Mouse (Mus musculus): ENCODE data around the gene Cldn3. TPM values are rescaled to one million over a fixed set of nuclear protein-coding genes. Genes with fewer than 3 reads are reported as not detected.

Cldn3 gene
- total RNA-seq, 1 experiment from 2014 or later, result not detected

- no peak for ATAC-seq (replicated peaks; ENCODE audit: low read depth, poor library complexity, severe bottlenecking)
These were observed 13.8 kb downstream of the Cldn3 start for GRCm38 (mm10) chr5:134999797-135000196.

- ATAC-seq (replicated peaks; ENCODE audit: low read depth, poor library complexity, severe bottlenecking), result no peak
These were observed 14.7 kb downstream of the Cldn3 start for GRCm38 (mm10) chr5:135000751-135001150.

GRCm38 (mm10) chr5:135001309-135001708 is 15.3 kb downstream of the Cldn3 start:
- peak; percentile 81 for ATAC-seq (replicated peaks; ENCODE audit: low read depth, poor library complexity, severe bottlenecking)

GRCm38 (mm10) chr5:135002151-135002550 is 16.1 kb downstream of the Cldn3 start:
- ATAC-seq (replicated peaks; ENCODE audit: low read depth, poor library complexity, severe bottlenecking), result no peak

- ATAC-seq (replicated peaks; ENCODE audit: low read depth, poor library complexity, severe bottlenecking), result no peak
These were observed 22.0 kb downstream of the Cldn3 start for GRCm38 (mm10) chr5:135007802-135008571.

- ATAC-seq (replicated peaks; ENCODE audit: low read depth, poor library complexity, severe bottlenecking), result peak; percentile 72
These were observed 22.9 kb downstream of the Cldn3 start, which contains the start of gene Abhd11 for GRCm38 (mm10) chr5:135008671-135009589. Gene Abhd11 (plus strand): TSS chr5:135009152.

- ATAC-seq (replicated peaks; ENCODE audit: low read depth, poor library complexity, severe bottlenecking), result peak; percentile 48
These were observed 23.7 kb downstream of the Cldn3 start for GRCm38 (mm10) chr5:135009590-135010319.

GRCm38 (mm10) chr5:135010320-135010709 is 24.3 kb downstream of the Cldn3 start:
- ATAC-seq (replicated peaks; ENCODE audit: low read depth, poor library complexity, severe bottlenecking), result no peak

- no peak for ATAC-seq (replicated peaks; ENCODE audit: low read depth, poor library complexity, severe bottlenecking)
These were observed 25.1 kb downstream of the Cldn3 start for GRCm38 (mm10) chr5:135010841-135011743.

- no peak for ATAC-seq (replicated peaks; ENCODE audit: low read depth, poor library complexity, severe bottlenecking)
These were observed 26.0 kb downstream of the Cldn3 start for GRCm38 (mm10) chr5:135011809-135012613.

GRCm38 (mm10) chr5:135012671-135013441 is 26.8 kb downstream of the Cldn3 start:
- ATAC-seq (replicated peaks; ENCODE audit: low read depth, poor library complexity, severe bottlenecking), result no peak

GRCm38 (mm10) chr5:135015497-135015896 is 29.5 kb downstream of the Cldn3 start:
- ATAC-seq (replicated peaks; ENCODE audit: low read depth, poor library complexity, severe bottlenecking), result peak; percentile 84

GRCm38 (mm10) chr5:135016224-135016759 is 30.3 kb downstream of the Cldn3 start:
- ATAC-seq (replicated peaks; ENCODE audit: low read depth, poor library complexity, severe bottlenecking), result no peak

- no peak for ATAC-seq (replicated peaks; ENCODE audit: low read depth, poor library complexity, severe bottlenecking)
These were observed 35.8 kb downstream of the Cldn3 start for GRCm38 (mm10) chr5:135021814-135022213.

GRCm38 (mm10) chr5:135023344-135024173 is 37.5 kb downstream of the Cldn3 start, which contains the start of gene Stx1a:
Gene Stx1a (plus strand): TSS chr5:135023482.
- ATAC-seq (replicated peaks; ENCODE audit: low read depth, poor library complexity, severe bottlenecking), result peak; percentile 70

GRCm38 (mm10) chr5:135024665-135025224 is 38.7 kb downstream of the Cldn3 start:
- ATAC-seq (replicated peaks; ENCODE audit: low read depth, poor library complexity, severe bottlenecking), result peak; percentile 48
